Mouse (Mus musculus) olfactory bulb, adult 2 months (tissue): Measurements from ENCODE around the gene Upp2.

Source experiments
- CTCF ChIP-seq: fragments of 200-500 bp; IDR thresholded peaks from 2 replicates; pipeline ENCODE4 v1.5.1; 2012; ENCODE audit warnings: low read depth, mild to moderate bottlenecking, low read length, moderate library complexity; ENCODE audit not compliant: insufficient read depth
- POLR2A ChIP-seq: fragments of 200-500 bp; IDR thresholded peaks from 2 replicates; pipeline ENCODE4 v1.6.1; 2012; ENCODE audit warnings: mild to moderate bottlenecking, low read depth, low read length, moderate library complexity; ENCODE audit not compliant: insufficient read depth

- TF ChIP-seq CTCF = no peak
- no peak for TF ChIP-seq POLR2A
These were observed 185.8 kb downstream of the Upp2 start for GRCm38 (mm10) chr2:58752891-58753290.
